Mouse (Mus musculus) liver, embryonic 11.5 days (tissue): ENCODE measurements around the gene Ahdc1. TPM values are rescaled to one million over a fixed set of nuclear protein-coding genes. Genes with fewer than 3 reads are reported as not detected.

Experiments
- ATAC-seq: fragments of 200-750 bp; cut with Nextera tagmentation; replicated peaks from 2 replicates; pipeline ENCODE4 v1.8.0; 2017; ENCODE audit warnings: moderate number of reproducible peaks, mild to moderate bottlenecking, moderate TSS enrichment, moderate library complexity; ENCODE audit not compliant: low FRiP score
- DNase-seq: peaks from one replicate; pipeline ENCODE4 v3.0.0-alpha.2; 2017; ENCODE audit warnings: low spot score
- H3K27ac ChIP-seq: fragments of 300-500 bp; sonication (generic); 2 replicates; pipeline ENCODE4 v1.5.1; 2014; ENCODE audit warnings: mild to moderate bottlenecking, low read depth, low read length, control low read depth
- H3K27me3 ChIP-seq: fragments of 300-500 bp; sonication (generic); replicated peaks from 2 replicates; pipeline ENCODE4 v1.6.1; 2014; ENCODE audit warnings: low read length, mixed read lengths; ENCODE audit not compliant: control insufficient read depth, insufficient read depth
- H3K36me3 ChIP-seq: fragments of 300-500 bp; sonication (generic); 2 replicates; pipeline ENCODE4 v1.6.1; 2014; ENCODE audit warnings: mild to moderate bottlenecking, low read length, moderate library complexity, mixed read lengths; ENCODE audit not compliant: control insufficient read depth, insufficient read depth
- H3K4me1 ChIP-seq: fragments of 300-500 bp; sonication (generic); replicated peaks from 2 replicates; pipeline ENCODE4 v1.6.1; 2014; ENCODE audit warnings: low read length, mixed read lengths; ENCODE audit not compliant: control insufficient read depth, insufficient read depth
- H3K4me2 ChIP-seq: fragments of 300-500 bp; sonication (generic); 2 replicates; pipeline ENCODE4 v1.6.1; 2014; ENCODE audit warnings: mild to moderate bottlenecking, control low read depth, moderate library complexity
- H3K4me3 ChIP-seq: fragments of 300-500 bp; sonication (generic); 2 replicates; pipeline ENCODE4 v1.5.1; 2014; ENCODE audit warnings: low read depth, low read length, control low read depth
- H3K9ac ChIP-seq: fragments of 300-500 bp; sonication (generic); 2 replicates; pipeline ENCODE4 v1.6.1; 2014; ENCODE audit warnings: low read depth, low read length, control low read depth
- H3K9me3 ChIP-seq: fragments of 300-500 bp; sonication (generic); 2 replicates; pipeline ENCODE4 v1.6.1; 2016; ENCODE audit warnings: low read length, inconsistent platforms, mixed read lengths; ENCODE audit not compliant: control insufficient read depth
- whole genome bisulfite sequencing: fragments of 180-500 bp; shearing (Covaris S2); extraction: QIAGEN DNeasy Blood & Tissue Kit; methylation state at CpG from one replicate; pipeline ENCODE4 v1.1.7; 2014; 5-methylcytosine and 5-hydroxymethylcytosine counted together
- polyA plus RNA-seq: library from polyadenylated mRNA; unstranded; fragments of >200 nt; fragmentation: Nextera tagmentation; extraction: Ambion mirVana; gene quantifications from 2 replicates; pipeline ENCODE4 v1.2.1, GENCODE M21; 2014

Ahdc1 gene
- polyA plus RNA-seq: 5.1 and 6.1 TPM in 2 replicates

GRCm38 (mm10) chr4:133011028-133011820 is at the start of gene Ahdc1:
Ahdc1 (plus strand) TSS chr4:133011260.
- Histone ChIP-seq H3K4me3 (peak within 1 kb of the TSS; percentile 72), H3K9me3 (no peaks in the 10 kb centered on the region), H3K4me2 (peak within 1 kb of the TSS; percentile 86), H3K4me1 (peaks cover 56% of the 10 kb centered on the region), H3K27me3 (peaks cover 15% of the 10 kb centered on the region), H3K27ac (peak within 1 kb of the TSS; percentile 94), H3K9ac (peak within 1 kb of the TSS; percentile 76), H3K36me3 (no peaks in the 10 kb centered on the region)
- DNase-seq (peak; percentile 96), ATAC-seq (peak; percentile 82)
- under 1% methylated on average over 66 of the region's 66 CpGs for WGBS

GRCm38 (mm10) chr4:132961866-132962265 is 49.2 kb upstream of the Ahdc1 start:
- WGBS: 83% methylated on average over 5 of the region's 5 CpGs
- H3K4me3 ChIP-seq: no peak overlapping the region
- no peaks in the 10 kb centered on the region for H3K36me3 ChIP-seq
- H3K4me1 ChIP-seq: peaks cover 26% of the 10 kb centered on the region
- H3K9me3 ChIP-seq: no peaks in the 10 kb centered on the region
- H3K4me2 ChIP-seq: no peak overlapping the region
- H3K27ac ChIP-seq: no peak overlapping the region
- H3K9ac ChIP-seq: no peak overlapping the region
- H3K27me3 ChIP-seq: no peaks in the 10 kb centered on the region
- ATAC-seq (no peak), DNase-seq (no peak)

GRCm38 (mm10) chr4:132962628-132963027 is 48.4 kb upstream of the Ahdc1 start:
- no peaks in the 10 kb centered on the region for H3K9me3 ChIP-seq
- H3K4me1 ChIP-seq: peaks cover 26% of the 10 kb centered on the region
- no peak for DNase-seq
- no peaks in the 10 kb centered on the region for H3K36me3 ChIP-seq
- no peak for ATAC-seq
- 66% methylated on average over 4 of the region's 4 CpGs for WGBS
- H3K27ac ChIP-seq: no peak overlapping the region
- no peak overlapping the region for H3K4me3 ChIP-seq
- H3K27me3 ChIP-seq: no peaks in the 10 kb centered on the region
- H3K4me2 ChIP-seq: no peak overlapping the region
- no peak overlapping the region for H3K9ac ChIP-seq

- H3K27me3 ChIP-seq: no peaks in the 10 kb centered on the region
- DNase-seq (no peak), ATAC-seq (no peak)
- no peaks in the 10 kb centered on the region for H3K9me3 ChIP-seq
- no peak overlapping the region for H3K4me2 ChIP-seq
- H3K4me3 ChIP-seq: no peak overlapping the region
- H3K27ac ChIP-seq: no peak overlapping the region
- no peak overlapping the region for H3K9ac ChIP-seq
- H3K4me1 ChIP-seq: peaks cover 26% of the 10 kb centered on the region
- 41% methylated on average over 2 of the region's 2 CpGs for WGBS
- no peaks in the 10 kb centered on the region for H3K36me3 ChIP-seq
These were observed 47.6 kb upstream of the Ahdc1 start for GRCm38 (mm10) chr4:132963436-132963835.

GRCm38 (mm10) chr4:132964064-132964463 is 47.0 kb upstream of the Ahdc1 start:
- no peak overlapping the region for H3K27ac ChIP-seq
- H3K4me1 ChIP-seq: peaks cover 21% of the 10 kb centered on the region
- no peak for DNase-seq
- H3K4me3 ChIP-seq: no peak overlapping the region
- no peaks in the 10 kb centered on the region for H3K9me3 ChIP-seq
- WGBS: 53% methylated on average over 3 of the region's 3 CpGs
- no peak overlapping the region for H3K4me2 ChIP-seq
- no peak for ATAC-seq
- no peaks in the 10 kb centered on the region for H3K27me3 ChIP-seq
- no peak overlapping the region for H3K9ac ChIP-seq
- no peaks in the 10 kb centered on the region for H3K36me3 ChIP-seq

- H3K36me3 ChIP-seq: no peaks in the 10 kb centered on the region
- no peak overlapping the region for H3K4me2 ChIP-seq
- WGBS: 62% methylated on average over 5 of the region's 5 CpGs
- H3K9me3 ChIP-seq: no peaks in the 10 kb centered on the region
- no peak overlapping the region for H3K9ac ChIP-seq
- DNase-seq: no peak
- H3K27me3 ChIP-seq: no peaks in the 10 kb centered on the region
- H3K4me3 ChIP-seq: no peak overlapping the region
- peaks cover 18% of the 10 kb centered on the region for H3K4me1 ChIP-seq
- H3K27ac ChIP-seq: no peak overlapping the region
- ATAC-seq: no peak
These were observed 46.6 kb upstream of the Ahdc1 start for GRCm38 (mm10) chr4:132964473-132964872.

- Histone ChIP-seq H3K9ac (no peak overlapping the region), H3K36me3 (no peaks in the 10 kb centered on the region), H3K4me1 (peaks cover 2% of the 10 kb centered on the region), H3K27ac (no peak overlapping the region), H3K4me2 (no peak overlapping the region), H3K27me3 (peaks cover 8% of the 10 kb centered on the region), H3K9me3 (no peaks in the 10 kb centered on the region), H3K4me3 (no peak overlapping the region)
- 59% methylated on average over 6 of the region's 6 CpGs for WGBS
- no peak for DNase-seq
- ATAC-seq: no peak
These were observed 42.7 kb upstream of the Ahdc1 start for GRCm38 (mm10) chr4:132968105-132968938.

GRCm38 (mm10) chr4:132971601-132972000 is 39.5 kb upstream of the Ahdc1 start:
- no peak overlapping the region for H3K27ac ChIP-seq
- no peak overlapping the region for H3K4me3 ChIP-seq
- H3K4me1 ChIP-seq: peaks cover 16% of the 10 kb centered on the region
- peaks cover 40% of the 10 kb centered on the region for H3K27me3 ChIP-seq
- no peaks in the 10 kb centered on the region for H3K36me3 ChIP-seq
- no peak overlapping the region for H3K9ac ChIP-seq
- ATAC-seq: no peak
- H3K9me3 ChIP-seq: no peaks in the 10 kb centered on the region
- DNase-seq: no peak
- H3K4me2 ChIP-seq: no peak overlapping the region
- 58% methylated on average over 6 of the region's 6 CpGs for WGBS
